Mouse (Mus musculus) forelimb bud, embryonic 11.5 days (tissue): ENCODE data around the gene Prkca.

ENCODE experiments used
- DNase-seq: peaks from one replicate; pipeline ENCODE4 v3.0.0-alpha.2; 2012; ENCODE audit warnings: low read depth, low spot score

The Prkca gene

DNA sequence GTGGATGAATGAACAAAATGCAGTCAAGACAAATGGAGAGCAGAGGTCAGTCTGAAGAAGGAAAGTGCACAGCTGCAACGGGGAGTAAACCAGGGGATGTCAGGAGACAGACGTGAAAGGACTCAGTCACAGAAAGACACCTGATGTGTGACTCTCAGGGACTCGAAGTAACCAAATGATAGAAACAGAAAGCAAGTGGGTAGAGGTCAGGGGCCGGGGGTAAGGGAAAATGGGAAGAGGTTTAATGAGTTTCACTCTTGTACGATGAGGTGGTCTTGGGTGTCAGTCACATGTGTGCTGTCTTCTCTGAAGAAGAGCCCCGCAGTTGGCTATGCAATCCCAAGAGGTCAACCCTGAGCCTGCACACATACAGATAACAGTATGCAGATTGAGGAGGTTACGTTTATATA lies 82.0 kb downstream of the Prkca start:
- no peak for DNase-seq

DNA sequence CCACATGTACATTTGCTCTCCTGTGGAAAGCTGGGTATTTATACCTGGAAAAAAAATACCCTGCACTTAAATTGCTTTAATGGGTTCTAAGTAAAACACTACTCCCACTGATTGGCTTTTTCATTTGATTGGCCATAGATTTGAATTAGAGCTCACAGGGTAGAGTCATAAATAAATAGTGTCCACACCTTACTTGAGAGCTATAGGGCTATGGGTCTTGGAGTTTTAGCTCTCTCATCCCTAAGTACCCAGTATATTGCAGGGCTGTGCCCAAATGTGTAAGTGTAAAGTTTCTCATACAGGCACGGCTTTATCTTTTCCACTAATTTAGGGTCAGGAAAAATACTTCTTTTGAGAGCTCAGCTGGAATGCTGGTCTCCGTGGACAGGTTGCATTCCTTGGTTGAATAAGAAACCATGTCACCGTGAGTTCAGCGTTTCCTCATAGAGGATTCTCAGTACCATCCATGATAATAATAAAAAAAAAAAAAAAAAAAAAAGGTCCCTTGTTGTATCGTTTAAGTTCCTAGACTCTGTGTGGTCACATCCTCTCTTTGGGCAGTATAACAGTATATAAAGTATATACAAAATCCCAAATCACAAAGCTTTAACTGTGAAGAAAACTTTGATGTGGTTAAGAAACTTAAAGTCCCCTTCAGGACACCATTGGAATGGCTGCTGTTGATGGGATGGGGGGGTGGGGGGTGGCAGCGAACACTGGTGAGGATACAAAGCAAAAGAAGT lies 82.8 kb downstream of the Prkca start:
- no peak for DNase-seq

DNA sequence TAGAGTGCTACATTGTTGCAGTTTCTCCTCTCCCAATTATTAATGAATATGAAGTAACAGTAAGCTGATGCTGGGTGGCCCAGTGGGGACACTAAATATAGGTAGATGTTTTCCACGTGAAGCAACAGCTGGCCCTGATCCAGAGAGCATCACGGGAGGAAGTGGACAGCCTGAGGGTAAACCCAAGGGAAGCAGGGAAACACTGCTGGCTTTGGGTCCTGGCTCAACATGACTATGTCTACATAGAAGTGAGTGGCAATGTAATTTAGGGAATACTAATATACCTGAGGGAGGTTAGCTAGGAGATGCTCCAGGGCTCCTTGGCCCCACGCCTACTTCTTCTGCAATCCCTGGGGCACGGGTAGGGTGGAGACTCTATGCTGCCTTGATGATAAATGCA lies 84.3 kb downstream of the Prkca start:
- DNase-seq: no peak

DNA sequence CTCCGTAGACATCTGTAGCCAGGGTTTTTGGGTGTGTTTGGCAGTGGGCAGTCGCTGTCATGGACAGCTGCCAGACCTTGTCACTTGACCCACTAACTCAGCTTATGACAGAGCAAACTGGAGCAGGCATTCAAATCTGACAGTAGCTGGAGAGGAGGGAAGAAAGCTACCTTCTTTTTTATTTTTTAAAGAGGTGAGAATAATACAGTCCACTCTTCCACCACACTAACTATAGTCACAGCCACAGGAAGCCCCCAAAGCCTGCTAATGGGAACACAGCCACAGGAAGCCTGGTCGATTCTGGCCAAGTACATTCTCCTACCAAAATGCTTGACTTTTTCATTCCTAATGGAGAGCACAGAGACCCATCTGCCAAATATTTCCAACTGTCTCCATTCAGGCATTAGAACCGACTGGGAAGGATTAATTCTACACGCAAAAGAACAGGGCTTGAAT lies 84.9 kb downstream of the Prkca start:
- no peak for DNase-seq

DNA sequence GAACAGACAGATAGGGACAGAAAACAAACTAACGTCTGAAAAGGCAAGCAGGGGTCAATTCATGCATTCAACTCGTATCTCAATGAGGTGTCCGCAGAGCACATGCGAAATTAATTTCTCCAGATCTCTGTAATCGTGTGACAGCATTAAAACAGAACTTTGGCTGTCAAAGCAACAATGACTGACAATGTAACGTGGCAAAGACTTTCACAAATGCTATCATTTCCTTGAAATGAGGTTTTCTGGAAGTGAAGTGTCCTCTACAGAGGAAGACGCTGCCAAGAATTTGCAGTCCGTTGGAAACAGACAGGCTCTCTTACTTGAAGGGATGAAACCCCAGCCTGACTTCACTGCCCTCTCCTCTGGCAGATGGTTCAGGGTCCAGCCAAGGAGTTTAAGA lies 85.8 kb downstream of the Prkca start:
- DNase-seq: no peak

DNA sequence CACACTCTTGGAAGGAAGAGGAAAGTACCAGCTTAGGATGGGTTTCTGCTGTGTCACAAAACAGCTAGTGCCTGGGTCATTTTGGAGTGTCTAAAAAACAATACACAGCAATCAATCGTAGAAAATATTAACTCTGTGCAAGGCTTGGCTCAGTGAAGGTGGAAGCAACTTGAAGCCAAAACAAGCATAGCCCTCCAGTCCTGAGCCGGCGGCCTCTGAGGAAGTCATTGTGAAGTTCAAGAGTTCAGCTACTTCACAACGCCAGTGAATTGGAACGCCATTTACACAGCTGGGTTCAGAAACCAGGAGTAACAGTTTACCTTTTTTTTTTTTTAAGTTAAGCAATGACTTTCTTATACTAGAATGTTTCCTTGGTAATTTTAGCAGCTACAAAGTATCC lies 89.0 kb downstream of the Prkca start:
- DNase-seq: no peak

DNA sequence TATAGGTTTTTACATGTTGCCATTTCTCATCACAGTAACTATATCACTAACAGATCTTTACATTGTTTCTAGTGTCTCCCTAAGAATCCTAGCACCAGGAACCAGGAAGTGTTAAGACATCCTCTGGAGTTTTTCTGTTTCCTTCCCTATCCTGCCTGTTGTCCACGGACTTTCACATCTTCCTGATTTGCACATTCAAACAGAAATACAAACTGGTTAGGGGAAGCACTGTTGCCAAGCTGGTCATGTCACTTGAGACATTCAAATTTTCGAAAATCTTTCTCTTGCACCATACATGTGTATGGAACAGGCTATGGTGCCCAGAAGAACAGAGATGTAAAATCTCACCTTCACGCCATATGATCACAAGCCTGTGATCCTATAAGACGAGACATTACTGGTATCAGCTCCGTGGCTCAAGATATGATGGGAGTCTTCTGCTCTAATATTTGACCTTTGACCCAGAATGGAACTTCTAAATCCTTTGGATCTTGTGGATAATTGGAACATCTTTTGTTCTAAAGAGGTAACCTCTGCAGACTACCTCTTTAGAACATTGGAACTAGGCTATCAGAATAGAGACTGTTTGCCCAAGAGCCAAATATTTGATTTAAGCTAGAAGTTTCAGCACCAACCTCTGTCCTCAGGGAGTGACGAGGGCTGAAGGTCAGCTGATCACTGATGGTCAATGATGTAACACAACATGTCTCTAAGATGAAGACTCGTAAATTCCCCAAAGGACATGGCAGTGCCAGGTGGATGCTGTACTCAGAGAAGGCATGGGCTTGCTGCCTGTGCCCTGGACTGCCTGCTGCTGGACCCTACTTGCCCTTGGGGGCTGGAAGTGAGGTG lies 91.6 kb downstream of the Prkca start:
- no peak for DNase-seq

DNA sequence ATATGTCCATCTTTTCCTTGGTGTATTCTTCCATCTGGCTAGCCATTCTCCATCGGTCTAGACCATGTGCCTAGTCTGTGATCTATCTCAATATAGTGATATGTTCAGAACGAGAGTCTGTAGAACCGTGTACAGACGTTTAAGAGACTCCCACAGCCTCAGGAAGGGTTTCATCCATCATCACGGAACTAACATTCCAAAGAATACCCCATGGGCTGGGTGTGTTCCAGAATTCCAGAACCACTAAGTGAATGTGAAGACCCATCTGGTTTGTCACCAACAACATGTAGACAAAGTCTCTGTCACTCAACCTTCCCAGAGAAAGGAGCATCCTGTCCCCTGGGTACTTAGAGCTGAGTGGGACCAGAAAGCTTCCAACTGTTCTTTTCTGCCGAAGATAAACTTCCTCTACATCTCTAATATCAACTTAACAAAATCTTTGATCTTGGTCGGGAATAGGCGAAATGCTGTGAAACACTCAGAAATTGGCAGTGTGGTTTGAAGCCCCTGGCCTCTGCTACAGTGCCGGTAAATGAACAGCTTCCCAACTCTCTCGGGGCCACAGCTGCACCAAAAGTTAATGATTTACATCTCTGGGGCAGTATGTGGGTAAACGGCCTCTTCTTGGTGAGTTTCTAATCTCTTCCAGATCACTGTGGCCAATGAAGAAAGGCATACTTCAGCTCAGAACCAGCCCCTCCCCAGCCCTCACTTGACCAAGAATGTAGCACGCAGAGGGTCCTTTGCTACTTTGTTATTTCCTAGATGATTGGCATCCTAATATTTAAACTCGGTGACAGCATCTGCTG lies 92.7 kb downstream of the Prkca start:
- DNase-seq: no peak

DNA sequence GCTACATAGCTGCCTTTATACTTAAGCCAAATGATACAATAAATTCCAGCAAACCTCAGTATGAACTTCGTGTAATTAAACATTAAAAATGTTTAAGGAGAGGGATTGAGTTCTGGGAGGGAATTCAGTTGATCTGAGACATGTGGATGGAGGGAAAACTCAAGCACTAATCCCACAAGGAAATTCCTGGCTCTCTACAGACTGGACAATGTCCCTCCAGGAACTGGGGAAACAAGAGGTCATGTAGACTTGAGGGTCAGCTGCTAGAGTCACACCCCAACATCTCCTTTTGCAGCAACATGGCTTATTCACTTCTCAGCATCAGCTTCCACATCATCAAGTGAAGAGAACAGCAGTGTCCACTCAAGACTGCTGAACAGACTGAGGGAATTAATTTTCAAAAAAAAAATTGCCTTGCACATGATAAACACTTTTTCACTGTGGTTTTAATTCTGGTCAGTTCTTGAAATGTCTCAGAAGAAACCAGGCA lies 93.5 kb downstream of the Prkca start:
- no peak for DNase-seq

DNA sequence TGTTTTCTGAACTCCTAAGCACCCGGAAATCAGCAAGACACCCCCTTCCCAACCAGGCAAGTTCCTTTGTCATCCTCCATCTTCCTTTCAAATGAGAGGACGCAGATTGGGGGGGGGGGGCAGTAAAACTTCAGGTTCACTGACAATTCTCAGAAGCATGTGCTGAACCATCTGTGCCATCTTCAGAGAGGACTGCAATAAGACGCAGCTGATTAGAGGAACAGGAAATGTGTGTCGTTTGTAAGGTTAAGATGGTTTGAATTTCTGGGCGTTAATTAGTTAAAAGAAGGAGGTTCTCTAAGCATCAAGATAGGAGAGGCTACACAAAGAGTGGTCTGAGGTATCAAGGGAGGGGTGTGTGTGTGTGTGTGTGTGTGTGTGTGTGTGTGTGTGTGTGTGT lies 94.2 kb downstream of the Prkca start:
- no peak for DNase-seq

DNA sequence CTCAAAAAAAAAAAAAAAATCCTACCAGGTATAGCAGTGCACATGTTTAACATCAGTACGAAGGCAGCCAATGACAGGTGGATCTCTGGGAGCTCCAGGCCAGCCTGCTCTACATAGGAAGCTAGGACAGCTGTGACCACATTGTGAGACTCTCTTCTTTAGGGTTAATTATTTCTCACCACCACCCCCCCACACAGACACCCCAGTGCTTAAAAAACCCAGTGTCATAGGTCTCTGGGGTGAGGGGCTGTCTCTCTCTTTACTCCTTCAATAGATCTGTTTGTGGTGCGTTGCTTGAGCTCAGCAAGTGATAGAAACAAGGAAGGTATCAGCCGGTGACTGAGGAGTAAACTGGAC lies 94.7 kb downstream of the Prkca start:
- no peak for DNase-seq

DNA sequence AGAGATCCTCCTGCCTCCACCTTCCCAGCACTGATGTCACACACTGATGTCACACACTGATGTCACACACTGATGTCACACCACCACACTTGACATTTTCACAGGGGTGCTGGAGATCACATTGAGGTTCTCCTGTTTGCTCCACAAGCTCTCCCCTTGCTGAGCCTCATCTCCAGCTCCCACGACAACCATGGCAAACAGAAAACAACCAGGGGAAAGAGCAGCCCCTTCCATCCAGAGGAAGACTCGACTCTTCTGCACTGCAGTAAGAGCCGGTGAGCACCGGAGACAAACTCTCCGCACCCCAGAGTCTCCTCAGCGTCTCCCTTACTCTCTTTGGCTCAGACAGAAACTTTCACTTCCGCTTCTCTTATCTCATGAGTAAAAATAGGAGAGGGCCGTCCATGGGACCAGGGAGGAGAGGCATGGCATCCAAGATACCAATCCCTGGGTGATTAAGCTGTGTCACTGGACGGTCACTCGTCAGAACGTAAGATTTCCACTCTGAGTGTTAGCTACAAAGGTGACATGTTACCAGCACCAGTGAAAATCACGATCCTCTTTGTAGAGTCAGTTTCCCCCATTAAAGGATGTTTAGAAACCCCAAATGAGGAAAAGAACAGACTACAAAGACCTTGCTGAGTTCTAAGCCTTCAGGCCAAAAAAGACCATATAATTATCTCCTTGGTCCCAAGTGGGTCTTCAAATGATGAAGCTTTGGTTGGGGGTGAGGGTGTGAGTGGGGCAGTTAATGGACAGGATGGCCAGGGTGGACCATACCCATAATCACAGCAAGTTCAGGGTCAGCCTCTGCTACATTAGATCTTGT lies 95.3 kb downstream of the Prkca start:
- no peak for DNase-seq

DNA sequence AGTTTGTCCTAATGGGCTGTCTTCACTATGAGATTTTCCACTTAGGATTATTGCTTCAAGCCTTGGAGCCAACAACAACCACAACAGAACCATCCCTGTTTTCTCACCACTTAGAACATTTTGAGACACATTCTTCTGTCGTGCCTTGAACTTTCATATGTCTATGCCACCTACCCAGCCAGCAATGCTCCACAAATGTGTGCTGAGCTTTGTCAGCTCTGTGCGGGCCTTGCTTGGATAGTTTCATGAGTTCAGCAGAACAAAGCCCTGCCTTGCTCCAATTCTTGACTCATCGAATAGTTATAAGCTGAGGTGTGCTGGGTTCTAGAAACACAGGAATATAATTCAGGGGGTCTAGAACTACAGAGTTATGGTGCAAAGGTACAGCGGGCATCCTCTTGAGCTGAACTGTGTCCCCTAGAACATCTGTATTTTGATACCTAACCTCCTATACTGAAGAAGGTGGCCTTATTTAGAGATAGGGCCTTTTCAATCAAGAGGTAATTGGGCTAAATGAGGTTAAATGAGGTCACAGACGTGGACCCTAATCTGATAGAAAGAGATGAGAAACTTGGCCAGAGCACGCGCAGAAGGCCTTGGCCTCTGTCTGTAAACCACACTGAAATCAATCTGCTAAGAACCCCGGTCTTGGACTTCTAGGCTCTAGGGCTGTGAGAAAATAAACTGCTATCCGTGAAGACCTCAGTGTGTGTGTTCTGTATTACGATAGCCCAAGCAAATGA lies 96.4 kb downstream of the Prkca start:
- no peak for DNase-seq

DNA sequence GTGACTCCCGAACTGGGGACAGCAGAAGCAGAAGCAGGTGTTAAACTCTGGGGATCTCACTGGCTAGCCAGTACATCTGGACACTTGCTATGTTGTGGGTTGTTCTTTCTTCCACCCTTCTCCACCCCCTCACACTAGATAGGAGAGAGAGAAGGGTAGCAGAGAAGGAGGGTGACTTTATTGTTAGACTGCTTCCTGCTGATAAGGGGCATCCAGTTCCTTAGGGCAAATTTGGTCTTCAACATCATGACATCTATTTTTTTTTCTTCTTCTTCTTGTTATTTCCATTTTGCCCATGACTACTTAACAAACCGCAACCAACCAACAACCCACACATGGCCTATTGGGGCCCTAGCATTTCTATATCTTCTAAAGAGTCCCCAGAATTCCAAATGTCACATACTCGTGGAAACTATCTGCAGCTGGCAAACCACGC lies 97.4 kb downstream of the Prkca start:
- no peak for DNase-seq

DNA sequence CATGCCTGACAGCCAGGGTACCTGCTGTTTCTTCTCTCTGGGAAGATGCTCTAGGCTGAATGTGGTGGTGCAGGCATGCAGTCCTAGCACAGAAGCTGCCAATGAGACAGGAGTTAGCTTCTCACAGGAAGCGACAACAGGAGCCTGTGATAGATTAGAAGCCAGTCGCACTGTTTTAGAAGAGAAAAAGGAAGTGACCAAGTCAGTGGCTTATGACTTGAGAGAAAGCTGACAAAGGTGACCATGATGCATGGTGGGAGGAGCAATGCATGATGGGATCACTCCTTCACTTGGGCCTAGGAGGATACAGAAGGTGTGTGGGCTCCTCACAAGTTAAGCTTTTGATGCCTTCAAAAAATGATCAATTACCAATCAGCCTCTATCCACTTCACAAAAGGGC lies 99.5 kb downstream of the Prkca start:
- DNase-seq: no peak

DNA sequence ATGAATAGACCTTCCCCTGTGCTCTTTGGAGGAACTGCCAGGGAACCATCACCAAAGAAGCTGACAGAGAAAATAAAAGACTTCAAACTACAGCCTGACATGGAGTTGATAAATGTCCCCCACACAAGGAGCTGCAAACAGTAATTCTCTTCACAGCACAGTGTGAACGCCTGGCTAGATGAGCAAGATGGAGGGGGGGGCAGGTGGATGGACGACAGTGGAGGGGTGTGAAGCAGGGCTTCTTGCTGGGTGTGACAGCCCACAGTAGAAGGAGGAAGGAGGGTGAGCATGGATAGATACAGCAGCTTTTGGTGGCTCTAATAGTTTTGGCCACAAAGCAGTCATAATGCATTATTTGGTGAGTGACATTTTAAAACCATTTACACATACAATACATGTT lies 100.1 kb downstream of the Prkca start:
- no peak for DNase-seq

DNA sequence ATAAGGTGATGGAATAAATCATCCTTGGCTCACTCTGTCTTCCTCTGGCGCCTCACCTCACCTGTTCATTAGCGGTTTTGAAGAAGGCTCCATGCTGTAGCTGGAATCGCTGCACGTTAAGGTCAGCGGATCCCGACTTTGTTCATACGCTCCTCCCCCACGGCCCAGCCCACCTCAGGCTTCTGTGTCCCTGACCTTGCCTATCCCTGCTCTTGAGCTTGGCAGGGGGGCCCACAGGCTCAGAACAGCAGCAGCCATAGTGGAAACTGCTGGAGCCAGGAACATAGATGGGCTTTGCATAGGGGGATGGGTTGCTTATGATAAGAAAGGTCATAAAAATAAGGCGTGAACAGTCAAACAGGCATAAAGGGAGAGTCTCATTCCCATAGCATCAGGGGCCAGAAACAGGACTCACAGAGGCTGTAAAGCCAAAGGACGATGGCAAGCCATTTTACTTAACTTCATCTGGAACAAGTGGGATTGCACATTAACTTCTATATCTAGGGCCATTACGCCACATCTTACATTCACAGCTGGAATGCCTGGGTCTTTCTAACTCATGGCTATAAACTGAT lies 102.7 kb downstream of the Prkca start:
- DNase-seq: no peak

DNA sequence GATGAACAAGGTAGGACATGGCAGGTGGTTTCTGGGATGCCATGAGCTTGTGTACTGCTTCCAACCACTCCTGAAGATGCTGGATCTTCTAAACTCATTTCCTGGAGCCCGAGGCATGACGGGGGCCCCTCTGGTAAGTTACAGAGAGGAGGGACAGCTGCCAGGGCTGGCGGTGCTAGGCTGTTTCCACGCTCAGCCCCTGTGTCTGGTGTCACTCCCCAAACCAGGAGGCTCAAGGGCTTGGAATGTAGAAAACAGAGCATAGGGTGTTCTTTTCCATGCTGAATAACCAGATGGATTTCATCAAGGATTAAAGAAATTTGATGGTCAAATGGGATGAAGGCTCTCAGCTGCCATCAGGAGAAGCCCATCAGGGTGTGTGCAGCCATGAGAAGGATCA lies 104.6 kb downstream of the Prkca start:
- DNase-seq: no peak

DNA sequence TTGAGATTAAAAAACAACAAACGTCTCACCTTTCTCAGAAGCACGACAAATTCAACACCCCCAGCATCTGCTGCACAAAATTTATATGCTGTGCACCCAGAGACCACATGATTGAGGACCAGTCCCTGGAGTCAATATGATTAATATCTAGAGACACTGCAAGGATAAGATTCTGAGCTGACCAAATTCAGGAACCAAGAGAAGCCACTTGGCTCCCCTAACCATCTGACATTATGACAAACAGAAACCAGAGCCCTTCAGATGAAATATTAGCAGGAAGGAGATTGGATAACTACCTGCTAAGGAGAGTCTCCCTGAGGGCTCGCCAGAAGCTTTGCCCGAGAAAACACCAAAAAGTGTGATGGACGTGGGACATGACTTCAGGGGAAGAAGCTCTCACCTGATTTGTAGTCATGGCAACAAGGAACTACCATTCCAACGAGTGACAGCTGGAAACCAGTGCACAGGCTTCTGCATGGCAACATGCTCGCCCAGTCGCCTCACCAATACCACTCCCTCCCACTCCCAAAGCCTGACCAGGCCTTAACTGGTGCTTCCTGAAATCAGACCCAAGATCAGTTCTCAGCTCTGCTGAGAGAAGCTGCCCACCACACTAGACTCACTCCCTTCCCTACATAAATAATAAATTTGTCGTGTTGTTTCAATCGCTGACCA lies 106.8 kb downstream of the Prkca start:
- no peak for DNase-seq

DNA sequence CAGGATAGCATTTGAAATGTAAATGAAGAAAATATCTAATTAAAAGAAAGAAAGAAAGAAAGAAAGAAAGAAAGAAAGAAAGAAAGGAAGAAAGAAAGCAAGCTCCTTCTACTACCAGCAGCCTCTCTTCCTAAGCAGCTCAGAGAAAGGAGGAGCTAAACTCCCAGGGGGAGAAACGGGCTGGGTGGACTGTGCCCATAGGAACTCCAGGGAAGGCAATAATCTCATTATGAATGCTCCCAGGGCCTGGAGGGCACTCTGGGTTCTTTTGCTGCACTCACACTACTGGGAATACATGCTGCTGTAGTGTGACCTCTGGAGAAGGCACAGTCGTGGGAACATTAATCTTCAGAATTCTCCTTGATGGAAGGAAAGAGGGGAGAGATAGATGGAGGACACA lies 107.5 kb downstream of the Prkca start:
- DNase-seq: no peak
